Comparison of ENCODE assay signal across 21 mouse cellular contexts in genomic region chr13:110569180-110569512, GRCm38 (mm10).
DNase-seq lines count a peak whose midpoint lies in the region; ATAC-seq and TF ChIP-seq lines count a peak whose summit lies in the region.
"Had no signal": no experiment of that assay in that cellular context is flagged by ENCODE, and none has a peak within 500 bp of the region (broad histone marks: within the 10 kb centered on the region; RNA-seq: fewer than 3 reads in every experiment).

No protein-coding gene starts in this region.

- no peaks in the 10 kb centered on the region for H3K9me3 ChIP-seq in liver, embryonic 12.5 days (replicated peaks)
- no peaks in the 10 kb centered on the region for H3K9me3 ChIP-seq in forebrain, embryonic 14.5 days (replicated peaks; ENCODE audit: control insufficient read depth, low read length)
- H3K9me3 ChIP-seq: limb, embryonic 10.5 days; liver, embryonic 13.5 days; lung, embryonic 15.5 days had no signal

- no peaks in the 10 kb centered on the region for H3K36me3 ChIP-seq in liver, adult 2 months (ENCODE audit: control insufficient read depth, insufficient read depth, low read length)
- H3K36me3 ChIP-seq in liver, embryonic 12.5 days = no peaks in the 10 kb centered on the region
- no peaks in the 10 kb centered on the region for H3K36me3 ChIP-seq in forebrain, embryonic 14.5 days (ENCODE audit: control insufficient read depth, insufficient read depth, low read length)
- H3K36me3 ChIP-seq: limb, embryonic 10.5 days; liver, embryonic 13.5 days; lung, embryonic 15.5 days had no signal

- no peaks in the 10 kb centered on the region for H3K27me3 ChIP-seq in liver, adult 2 months (ENCODE audit: control insufficient read depth, insufficient read depth, low read length)
- no peaks in the 10 kb centered on the region for H3K27me3 ChIP-seq in liver, embryonic 12.5 days (replicated peaks)
- no peaks in the 10 kb centered on the region for H3K27me3 ChIP-seq in forebrain, embryonic 14.5 days (replicated peaks; ENCODE audit: control insufficient read depth, insufficient read depth, low read length)
- H3K27me3 ChIP-seq: liver, embryonic 13.5 days; lung, embryonic 15.5 days had no signal

- ATAC-seq in liver, embryonic 12.5 days = no peak
- ATAC-seq in neutrophil, adult 5-6 weeks (ENCODE audit: extremely low read depth, insufficient number of reproducible peaks, low FRiP score, poor library complexity, severe bottlenecking) = peak; percentile 68
- ATAC-seq in forebrain, embryonic 14.5 days = no peak
- ATAC-seq: hindbrain, embryonic 16.5 days; midbrain, embryonic 16.5 days had no signal

- no peak for TF ChIP-seq CTCF in liver, adult 2 months (IDR thresholded peaks at IDR 0.05; ENCODE audit: low read depth, low read length)

- no peaks in the 10 kb centered on the region; the same call in 1 of the 2 replicates for H3K4me1 ChIP-seq in liver, adult 2 months (ENCODE audit: control insufficient read depth, insufficient read depth, low read length)
- H3K4me1 ChIP-seq in liver, embryonic 12.5 days = peaks cover 2% of the 10 kb centered on the region
- no peaks in the 10 kb centered on the region for H3K4me1 ChIP-seq in forebrain, embryonic 14.5 days (ENCODE audit: control insufficient read depth, insufficient read depth, low read length)
- H3K4me1 ChIP-seq: lung, embryonic 15.5 days had no signal

- no peak for TF ChIP-seq POLR2A in liver, adult 2 months (IDR thresholded peaks at IDR 0.05; ENCODE audit: extremely low read depth, insufficient read depth, low read length)

- no peak overlapping the region for H3K4me3 ChIP-seq in liver, adult 2 months (ENCODE audit: insufficient read depth, low read depth, low read length)
- H3K4me3 ChIP-seq in liver, embryonic 12.5 days = no peak overlapping the region
- H3K4me3 ChIP-seq in forebrain, embryonic 14.5 days (ENCODE audit: low read depth, low read length) = no peak overlapping the region
- H3K4me3 ChIP-seq: left cerebral cortex, adult 2 months; limb, embryonic 10.5 days; liver, embryonic 13.5 days; lung, embryonic 15.5 days had no signal

- no peak overlapping the region for H3K9ac ChIP-seq in liver, adult 2 months (ENCODE audit: low read depth, low read length)
- no peak overlapping the region for H3K9ac ChIP-seq in liver, embryonic 12.5 days
- no peak overlapping the region for H3K9ac ChIP-seq in forebrain, embryonic 14.5 days (ENCODE audit: low read length)
- H3K9ac ChIP-seq: liver, embryonic 13.5 days; lung, embryonic 15.5 days had no signal

- no peaks in the 10 kb centered on the region for H3K79me2 ChIP-seq in liver, adult 2 months (ENCODE audit: control insufficient read depth, insufficient read depth, low read length)

- no peak overlapping the region for H3K4me2 ChIP-seq in liver, embryonic 12.5 days
- no peak overlapping the region for H3K4me2 ChIP-seq in forebrain, embryonic 14.5 days (ENCODE audit: low read length)
- H3K4me2 ChIP-seq: liver, embryonic 13.5 days; lung, embryonic 15.5 days had no signal

- no peak overlapping the region for H3K27ac ChIP-seq in liver, adult 2 months (replicated peaks; ENCODE audit: insufficient read depth, low read depth, low read length)
- no peak overlapping the region for H3K27ac ChIP-seq in liver, embryonic 12.5 days
- no peak overlapping the region for H3K27ac ChIP-seq in forebrain, embryonic 14.5 days (ENCODE audit: low read depth, low read length)
- H3K27ac ChIP-seq: left cerebral cortex, adult 2 months; limb, embryonic 10.5 days; liver, embryonic 13.5 days; lung, embryonic 15.5 days; stomach, postnatal 0 days had no signal

- 95% methylated on average over 2 of the region's 2 CpGs for WGBS in liver, adult 2 months
- WGBS in liver, embryonic 12.5 days (ENCODE audit: insufficient replicate concordance) = 57% methylated on average over 2 of the region's 2 CpGs
- 95% methylated on average over 2 of the region's 2 CpGs for WGBS in forebrain, embryonic 14.5 days

- peak; percentile 30 for DNase-seq in liver, adult 2 months (ENCODE audit: extremely low read depth, low read depth, low spot score)
- peak; percentile 48 for DNase-seq in NIH3T3 (ENCODE audit: low read depth)
- DNase-seq in fat pad, adult 2 months (ENCODE audit: extremely low read depth, low read depth, low spot score) = peak; percentile 7
- no peak for DNase-seq in kidney, adult 11 months
- no peak for DNase-seq in forebrain, embryonic 14.5 days (ENCODE audit: low spot score)
- DNase-seq: adrenal gland, adult 8-10 months; cerebellum, adult 18-20 months; gastrocnemius, postnatal 14 days; kidney, adult 18-20 months; kidney, postnatal 10 days; liver, embryonic 13.5 days; right cerebral cortex, postnatal 4 days; thymus, postnatal 4 days had no signal

Comparison
In these comparisons a context has a peak if more than half of its experiments do, and no peak if none do; other contexts are left out.
1. DNase-seq: peak in liver, adult 2 months (single experiment), NIH3T3 (single experiment) and fat pad, adult 2 months (single experiment); none in kidney, adult 11 months (single experiment) and forebrain, embryonic 14.5 days (single experiment).